Mouse (Mus musculus) inflammation-experienced regulatory T-cells (primary cell): ENCODE measurements around the gene Nckap1. TPM values are rescaled to one million over a fixed set of nuclear protein-coding genes. Genes with fewer than 3 reads are reported as not detected.

Experiments
- polyA plus RNA-seq, 2 experiments: library from polyadenylated mRNA; unstranded; fragments of 100-300 nt; shearing (Covaris generic); gene quantifications; one replicate each; pipeline ENCODE4 v1.2.1; 2017

Nckap1 gene
- 10 to 100 TPM; 12.0 to 14.9 TPM for polyA plus RNA-seq

DNA sequence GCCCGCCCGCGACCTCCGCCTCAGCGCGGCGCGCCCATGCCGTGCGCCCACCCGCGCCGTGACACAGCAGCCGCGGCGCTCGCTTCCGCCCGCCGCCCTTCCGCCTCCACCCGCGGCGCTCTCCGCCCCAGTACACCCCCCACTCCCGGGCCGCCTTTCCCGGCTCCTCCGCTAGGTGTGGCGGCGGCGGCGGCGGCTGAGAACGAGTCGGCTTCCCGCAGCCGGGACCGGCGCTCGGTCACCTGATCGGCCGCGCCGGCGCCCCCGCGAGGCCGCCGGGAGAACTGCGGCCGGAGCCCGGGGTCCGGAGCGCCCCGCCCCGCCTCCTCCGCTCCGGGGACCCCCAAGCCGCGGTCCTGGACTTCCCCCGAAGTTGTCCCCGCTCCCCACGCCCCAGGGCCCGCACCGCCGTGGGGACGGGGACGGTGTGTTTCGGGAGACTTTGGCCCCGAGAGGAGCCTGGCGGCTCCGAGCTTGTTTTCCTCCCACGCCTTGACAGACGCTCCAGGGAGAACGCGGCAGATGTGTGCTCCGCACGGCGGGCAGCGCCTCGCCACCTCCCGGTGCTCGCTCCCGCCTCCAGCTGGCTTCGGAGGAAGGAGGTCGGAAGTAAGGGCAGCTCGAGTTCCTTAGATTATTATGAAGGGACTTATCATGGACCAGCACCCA is at the start of gene Nckap1:
Nckap1 (minus strand) TSS at position 338 of the 669 bp plus-strand sequence.

DNA sequence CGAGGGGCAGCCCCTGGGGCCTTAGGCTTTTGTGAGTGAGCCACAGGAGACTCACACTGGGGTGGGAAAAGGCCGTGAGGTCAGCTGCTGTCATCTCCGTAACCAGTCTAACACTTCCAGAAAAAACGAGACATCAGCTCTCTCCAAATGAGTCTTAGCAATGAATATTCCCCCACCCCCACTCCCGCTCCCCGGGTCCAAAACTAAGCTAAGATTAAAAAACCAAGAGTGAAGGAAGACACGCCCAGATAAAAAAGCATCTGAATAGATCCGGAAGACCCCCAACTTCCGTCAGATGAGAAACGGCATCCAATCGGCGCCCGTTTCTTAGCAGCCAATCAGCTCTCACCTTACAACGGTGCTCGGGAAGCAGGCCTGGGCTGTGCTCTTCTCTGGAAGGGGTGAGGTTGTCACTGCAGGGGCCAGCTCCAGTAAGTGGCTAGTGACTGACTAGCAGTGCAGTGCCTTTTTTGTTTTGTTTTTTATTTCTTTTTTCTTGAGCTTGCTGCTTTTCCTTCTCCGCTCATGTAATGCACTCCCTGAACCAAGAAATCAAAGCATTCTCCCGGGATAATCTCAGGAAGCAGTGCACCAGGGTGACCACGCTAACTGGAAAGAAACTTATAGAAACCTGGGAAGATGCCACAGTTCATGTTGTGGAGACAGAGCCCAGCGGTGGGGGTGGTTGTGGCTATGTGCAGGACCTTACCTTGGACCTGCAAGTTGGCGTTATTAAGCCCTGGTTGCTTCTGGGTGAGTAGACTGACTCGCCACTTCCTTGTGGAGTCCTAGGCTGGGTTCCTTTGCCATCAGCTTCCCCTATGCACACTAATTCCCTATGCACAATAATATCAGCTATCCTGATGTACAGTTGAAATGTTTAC is 35.9 kb upstream of the Nckap1 start, which contains the start of the genes Dusp19 and Nup35:
Dusp19 (plus strand) TSS at position 192 of the 884 bp plus-strand sequence.
Nup35 (plus strand) TSS at position 383 of the 884 bp plus-strand sequence.

Other genes with a start within 250 kb of the Nckap1 start
- gene Frzb, start 133.8 kb downstream of the Nckap1 start, polyA plus RNA-seq, result under 1 TPM in 1 of 2 experiments, not detected in 1; 0.19 TPM
- gene Dusp19, start 35.7 kb upstream of the Nckap1 start, polyA plus RNA-seq, result 10 to 100 TPM; 15.4 to 19.3 TPM
- gene Nup35, start 35.9 kb upstream of the Nckap1 start, polyA plus RNA-seq, result 10 to 100 TPM; 32.0 to 36.9 TPM